9 mouse cellular contexts compared by ENCODE assay signal in the genomic region with DNA sequence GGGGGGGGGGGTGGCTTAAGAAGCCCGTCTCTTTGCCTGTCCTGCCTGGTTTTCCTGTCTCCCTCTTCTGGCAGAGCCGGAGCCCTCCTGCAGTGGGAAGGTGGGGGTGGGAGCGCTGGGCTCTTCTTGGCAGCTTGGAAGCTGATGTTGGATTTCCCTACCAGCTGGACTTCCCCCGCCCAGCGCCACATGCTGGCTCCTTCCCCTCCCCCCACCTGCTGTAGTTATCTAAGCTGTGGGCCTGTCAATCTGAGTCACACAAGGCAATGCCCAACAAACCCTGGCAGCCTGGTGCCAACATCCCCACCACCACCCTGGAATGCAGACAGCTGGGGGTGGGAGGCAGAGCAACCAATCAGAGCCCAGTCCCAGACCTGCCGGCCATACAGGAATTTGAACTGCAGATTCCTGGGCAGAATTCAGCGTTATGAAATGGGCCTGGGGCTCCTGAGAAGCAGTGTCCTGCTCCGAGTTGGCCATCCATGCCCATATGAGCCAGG. TPM values are rescaled to one million over a fixed set of nuclear protein-coding genes. Genes with fewer than 3 reads are reported as not detected.
A peak's percentile ranks its signal among the peaks of the same experiment; 100 is the strongest.
DNase-seq lines count a peak whose midpoint lies in the region; ATAC-seq lines count a peak whose summit lies in the region.
"Had no signal": no experiment of that assay in that cellular context is flagged by ENCODE, and none has a peak within 500 bp of the region (broad histone marks: within the 10 kb centered on the region; RNA-seq: fewer than 3 reads in every experiment).

No protein-coding gene starts in this region.

- DNase-seq in 3T3-L1 (ENCODE audit: low read depth, low spot score) = peak; percentile 29
- DNase-seq in brain, embryonic 18.5 days (ENCODE audit: low read depth, low spot score) = peak; percentile 73
- DNase-seq in frontal cortex, postnatal 10 days (ENCODE audit: low spot score in 2 of 2) = peak; percentile 82 to 93
- DNase-seq in urinary bladder, postnatal 25 days (ENCODE audit: low spot score) = no peak
- no peak for DNase-seq in urinary bladder, adult 2 months (ENCODE audit: low spot score)

- no peak overlapping the region for H3K9ac ChIP-seq in kidney, embryonic 15.5 days
- H3K9ac ChIP-seq in limb, embryonic 13.5 days = no peak overlapping the region
- H3K9ac ChIP-seq in neural tube, embryonic 15.5 days (replicated peaks) = peak overlapping the region; percentile 64
- H3K9ac ChIP-seq: limb, embryonic 12.5 days had no signal

- H3K27ac ChIP-seq in kidney, embryonic 15.5 days = no peak overlapping the region
- H3K27ac ChIP-seq in limb, embryonic 13.5 days = no peak overlapping the region
- peak overlapping the region; percentile 78 for H3K27ac ChIP-seq in neural tube, embryonic 15.5 days (replicated peaks)
- H3K27ac ChIP-seq: limb, embryonic 12.5 days had no signal

- no peaks in the 10 kb centered on the region for H3K36me3 ChIP-seq in kidney, embryonic 15.5 days
- H3K36me3 ChIP-seq in limb, embryonic 13.5 days = no peaks in the 10 kb centered on the region
- no peaks in the 10 kb centered on the region for H3K36me3 ChIP-seq in neural tube, embryonic 15.5 days
- H3K36me3 ChIP-seq: limb, embryonic 12.5 days had no signal

- WGBS in kidney, embryonic 15.5 days = 2% methylated on average over 8 of the region's 8 CpGs
- whole genome bisulfite sequencing in limb, embryonic 13.5 days = under 1% methylated on average over 8 of the region's 8 CpGs
- 0% methylated on average over 8 of the region's 8 CpGs for WGBS in neural tube, embryonic 15.5 days

- peaks cover 62% of the 10 kb centered on the region for H3K4me1 ChIP-seq in kidney, embryonic 15.5 days
- H3K4me1 ChIP-seq in limb, embryonic 13.5 days = peaks cover 20% of the 10 kb centered on the region
- H3K4me1 ChIP-seq in neural tube, embryonic 15.5 days = peaks cover 73% of the 10 kb centered on the region

- ATAC-seq in kidney, embryonic 15.5 days (replicated peaks; ENCODE audit: low FRiP score) = no peak
- 0 out of 2 replicates have a peak, but pooled peaks have one; percentile 24 for ATAC-seq in limb, embryonic 13.5 days (ENCODE audit: low FRiP score, low read depth)
- peak; percentile 81 for ATAC-seq in neural tube, embryonic 15.5 days (ENCODE audit: low FRiP score)

- H3K4me2 ChIP-seq in kidney, embryonic 15.5 days = peak overlapping the region; percentile 18; the same call in 1 of the 2 replicates
- no peak overlapping the region for H3K4me2 ChIP-seq in limb, embryonic 13.5 days (replicated peaks)
- H3K4me2 ChIP-seq in neural tube, embryonic 15.5 days = peak overlapping the region; percentile 73
- H3K4me2 ChIP-seq: limb, embryonic 12.5 days had no signal

- no peaks in the 10 kb centered on the region for H3K9me3 ChIP-seq in kidney, embryonic 15.5 days (replicated peaks)
- no peaks in the 10 kb centered on the region for H3K9me3 ChIP-seq in limb, embryonic 13.5 days
- no peaks in the 10 kb centered on the region for H3K9me3 ChIP-seq in neural tube, embryonic 15.5 days (replicated peaks)
- H3K9me3 ChIP-seq: limb, embryonic 12.5 days had no signal

- no peak overlapping the region for H3K4me3 ChIP-seq in kidney, embryonic 15.5 days (replicated peaks)
- H3K4me3 ChIP-seq in limb, embryonic 13.5 days = no peak overlapping the region
- H3K4me3 ChIP-seq in neural tube, embryonic 15.5 days (replicated peaks) = peak overlapping the region; percentile 63

- H3K27me3 ChIP-seq in kidney, embryonic 15.5 days = peaks cover 59% of the 10 kb centered on the region
- H3K27me3 ChIP-seq in limb, embryonic 13.5 days = peaks cover 90% of the 10 kb centered on the region
- H3K27me3 ChIP-seq in neural tube, embryonic 15.5 days (replicated peaks) = no peaks in the 10 kb centered on the region

RNA-seq across cellular contexts. Expression of gene Lrtm2, which starts 1.3 kb away (rescaled TPM):
- 0.14 and 0.26 TPM in 2 replicates for polyA plus RNA-seq in kidney, embryonic 15.5 days (2015; fragmentation: Nextera tagmentation; extraction: Ambion mirVana)
- polyA plus RNA-seq in limb, embryonic 13.5 days (2015; fragmentation: Nextera tagmentation; extraction: Ambion mirVana) = 0.05 TPM in 1 of 2 replicates, not detected in the other
- polyA plus RNA-seq in neural tube, embryonic 15.5 days (2015; fragmentation: Nextera tagmentation; extraction: Ambion mirVana) = 12.4 and 15.0 TPM in 2 replicates
- polyA plus RNA-seq in urinary bladder, adult 2 months (2012; rRNA removed) = 0.06 and 0.10 TPM in 2 replicates
- polyA plus RNA-seq: limb, embryonic 12.5 days had no signal

Comparison
In these comparisons a context has a peak if more than half of its experiments do, and no peak if none do; other contexts are left out.
1. DNase-seq: peak in 3T3-L1 (single experiment), brain, embryonic 18.5 days (single experiment) and frontal cortex, postnatal 10 days (2 of 2); none in urinary bladder, postnatal 25 days (single experiment) and urinary bladder, adult 2 months (single experiment).
2. RNA of gene Lrtm2, which starts 1.3 kb away (polyA plus RNA-seq): 12.4 to 15.0 TPM in neural tube, embryonic 15.5 days; 0.14 to 0.26 TPM in kidney, embryonic 15.5 days, 0.06 to 0.10 TPM in urinary bladder, adult 2 months and 0.05 TPM in limb, embryonic 13.5 days; every median in the first group is over 10 times any median in the second.